Mouse (Mus musculus) midbrain, embryonic 10.5 days (tissue): Measurements from ENCODE around the gene Gart. TPM values are rescaled to one million over a fixed set of nuclear protein-coding genes. Genes with fewer than 3 reads are reported as not detected.
A peak's percentile ranks its signal among the peaks of the same experiment; 100 is the strongest.

Experiments used
- DNase-seq: peaks from one replicate; pipeline ENCODE4 v3.0.0-alpha.2; 2017; ENCODE audit warnings: low spot score
- H3K27ac ChIP-seq: fragments of 300-500 bp; sonication (generic); replicated peaks from 2 replicates; pipeline ENCODE4 v1.5.1; 2016; ENCODE audit warnings: mild to moderate bottlenecking
- H3K27me3 ChIP-seq: fragments of 300-500 bp; sonication (generic); 2 replicates; pipeline ENCODE4 v1.6.1; 2016; ENCODE audit warnings: low read depth, mild to moderate bottlenecking; ENCODE audit not compliant: poor library complexity, severe bottlenecking
- H3K36me3 ChIP-seq: fragments of 300-500 bp; sonication (generic); 2 replicates; pipeline ENCODE4 v1.6.1; 2016; ENCODE audit warnings: mild to moderate bottlenecking, moderate library complexity
- H3K4me1 ChIP-seq: fragments of 300-500 bp; sonication (generic); 2 replicates; pipeline ENCODE4 v1.6.1; 2016
- H3K4me3 ChIP-seq: fragments of 300-500 bp; sonication (generic); 2 replicates; pipeline ENCODE4 v1.5.1; 2016; ENCODE audit warnings: mild to moderate bottlenecking, moderate library complexity
- H3K9me3 ChIP-seq: fragments of 300-500 bp; sonication (generic); replicated peaks from 2 replicates; pipeline ENCODE4 v1.6.1; 2016; ENCODE audit warnings: mild to moderate bottlenecking
- WGBS: fragments of 180-500 bp; shearing (Covaris S2); methylation state at CpG from one replicate; pipeline ENCODE4 v1.1.7; 2016; 5-methylcytosine and 5-hydroxymethylcytosine counted together
- polyA plus RNA-seq: library from polyadenylated mRNA; unstranded; fragments of >200 nt; fragmentation: Nextera tagmentation; extraction: Ambion mirVana; gene quantifications from 2 replicates; pipeline ENCODE4 v1.2.1, GENCODE M21; 2016

Gart gene
- polyA plus RNA-seq = 145 and 162 TPM in 2 replicates

DNA sequence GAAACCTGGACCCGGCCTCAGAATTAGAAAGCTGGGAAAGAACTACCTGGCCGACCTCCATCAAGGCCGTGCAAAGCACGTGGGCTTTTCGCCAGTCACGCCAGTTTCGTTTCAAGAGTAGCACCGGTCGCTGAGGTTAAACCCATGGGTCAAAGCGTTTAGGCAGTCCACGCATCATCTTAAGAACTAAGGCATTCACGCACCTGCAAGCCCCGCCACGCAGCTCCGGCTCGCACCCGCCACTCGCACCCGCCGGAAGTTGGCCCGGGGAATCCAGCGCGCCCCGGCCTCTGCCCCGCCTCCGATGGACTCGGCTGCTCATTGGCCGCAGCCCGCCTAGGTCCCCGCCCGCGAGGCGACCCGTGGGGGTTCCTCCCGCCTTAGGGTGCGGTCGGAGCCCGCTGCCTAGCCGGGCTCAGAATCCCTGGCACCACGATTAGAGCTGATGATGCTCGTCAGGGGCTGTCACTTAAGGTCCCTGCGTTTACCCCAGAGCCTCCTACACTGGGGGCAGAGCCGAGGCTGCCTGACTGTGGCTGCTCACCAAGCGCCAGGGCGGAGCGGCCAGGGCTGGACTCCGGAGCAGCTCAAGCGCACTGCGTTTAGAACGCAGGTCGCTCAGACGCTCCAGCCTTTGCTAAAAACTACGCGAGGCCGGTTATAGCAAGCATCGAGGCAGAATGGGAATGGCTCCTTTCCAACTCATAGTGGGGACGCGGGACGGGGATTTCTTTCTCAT, at the start of gene Gart:
Gene Gart, minus strand, starts transcription at position 272 of the 739 bp plus-strand sequence.
- Histone ChIP-seq H3K27me3 (no peaks in the 10 kb centered on the region), H3K27ac (peak within 1 kb of the TSS; percentile 99), H3K4me3 (peak within 1 kb of the TSS; percentile 86), H3K4me1 (peaks cover 23% of the 10 kb centered on the region), H3K9me3 (no peaks in the 10 kb centered on the region), H3K36me3 (peaks cover 34% of the 10 kb centered on the region)
- WGBS = under 1% methylated on average over 59 of the region's 59 CpGs
- peak; percentile 92 for DNase-seq

DNA sequence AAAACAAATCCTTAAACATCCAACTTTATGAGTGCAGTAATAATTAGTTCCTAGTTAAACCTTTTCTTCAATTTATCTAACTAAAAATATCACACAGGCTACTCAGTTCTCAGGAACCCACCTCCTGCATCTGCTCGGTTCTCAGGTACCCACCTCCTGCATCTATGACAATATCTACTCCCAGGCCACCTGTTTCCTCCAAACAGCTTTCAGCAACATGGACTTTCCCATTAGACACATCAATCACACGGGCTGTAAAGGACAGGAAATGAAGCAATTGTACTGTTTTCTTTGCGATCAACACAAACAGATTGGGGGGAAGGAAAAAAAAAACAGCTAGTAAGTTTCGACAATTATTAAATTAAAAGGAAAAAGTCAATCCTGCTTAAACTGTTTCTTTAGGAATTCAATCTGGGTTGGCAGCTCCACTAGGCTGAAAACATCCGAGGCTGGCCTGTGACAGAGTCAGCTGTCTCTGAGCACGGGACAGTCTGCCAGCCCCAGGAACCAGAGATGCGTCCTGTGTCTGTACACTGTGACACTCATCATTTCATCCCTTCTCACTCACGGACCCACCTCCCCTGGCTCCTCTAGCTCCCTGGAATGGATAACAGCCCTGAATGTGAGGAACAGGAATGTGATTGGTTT, 48.5 kb upstream of the Gart start:
- Histone ChIP-seq H3K27ac (no peak overlapping the region), H3K9me3 (no peaks in the 10 kb centered on the region), H3K27me3 (no peaks in the 10 kb centered on the region), H3K36me3 (peaks cover 45% of the 10 kb centered on the region), H3K4me1 (no peaks in the 10 kb centered on the region; the same call in 1 of the 2 replicates), H3K4me3 (no peak overlapping the region)
- DNase-seq = no peak
- WGBS = 83% methylated on average over 8 of the region's 8 CpGs

DNA sequence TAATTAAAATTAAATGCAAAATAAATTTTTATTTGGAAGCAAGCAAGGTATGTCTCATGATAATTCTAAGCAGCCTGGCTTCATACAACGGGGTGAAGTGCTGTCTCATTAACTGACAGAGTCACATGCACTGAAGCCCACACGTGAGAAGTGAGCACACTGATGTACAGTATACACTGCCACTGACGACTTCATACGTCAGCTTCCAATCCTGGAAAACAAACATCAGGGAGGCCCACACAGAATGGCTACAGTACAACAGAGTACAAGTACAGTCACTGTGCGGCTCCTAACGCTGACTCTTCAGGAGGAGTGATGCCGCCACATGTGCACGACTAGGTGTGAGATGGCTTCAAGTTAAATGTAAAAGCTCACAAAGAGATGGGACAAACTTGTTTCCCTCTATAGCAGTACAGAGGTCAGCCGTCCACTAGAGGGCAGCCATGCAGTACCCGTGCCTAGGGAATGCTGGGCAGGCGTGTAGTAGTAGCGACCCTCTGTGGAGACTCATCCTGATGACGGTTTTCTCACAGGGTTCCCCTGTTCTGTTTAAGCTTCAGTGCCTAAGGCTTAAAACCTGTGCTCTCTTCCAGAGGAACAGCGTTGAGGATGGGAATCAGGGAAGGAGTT, 47.8 kb upstream of the Gart start:
- Histone ChIP-seq H3K4me3 (no peak overlapping the region), H3K27ac (no peak overlapping the region), H3K9me3 (no peaks in the 10 kb centered on the region), H3K4me1 (peaks cover 6% of the 10 kb centered on the region), H3K27me3 (no peaks in the 10 kb centered on the region), H3K36me3 (peaks cover 42% of the 10 kb centered on the region)
- DNase-seq = peak; percentile 79
- WGBS = 35% methylated on average over 14 of the region's 14 CpGs

DNA sequence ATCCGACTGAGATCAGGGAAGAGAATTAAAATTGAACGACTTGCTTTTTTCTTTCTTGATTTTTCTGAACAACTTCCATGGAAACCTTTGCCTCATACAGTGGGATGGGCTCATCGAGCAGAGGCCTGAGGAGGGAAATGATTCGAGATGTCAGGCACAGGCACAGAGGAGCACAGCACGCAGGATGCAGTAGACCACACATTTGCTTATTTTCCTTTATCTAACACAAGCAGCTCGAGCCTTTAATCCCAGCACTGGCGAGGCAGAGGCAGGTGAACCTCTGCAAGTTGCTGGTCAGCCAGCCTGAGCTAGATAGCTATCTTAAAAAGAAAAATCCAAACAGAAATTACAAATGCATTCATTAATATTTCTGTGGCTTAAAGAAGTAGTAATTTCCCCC, 43.0 kb upstream of the Gart start:
- peaks cover 21% of the 10 kb centered on the region for H3K36me3 ChIP-seq
- no peaks in the 10 kb centered on the region for H3K27me3 ChIP-seq
- DNase-seq = no peak
- no peaks in the 10 kb centered on the region for H3K9me3 ChIP-seq
- H3K4me1 ChIP-seq = peaks cover 30% of the 10 kb centered on the region
- no peak overlapping the region for H3K27ac ChIP-seq
- 48% methylated on average over 7 of the region's 7 CpGs for WGBS
- peak overlapping the region; percentile 94 for H3K4me3 ChIP-seq

DNA sequence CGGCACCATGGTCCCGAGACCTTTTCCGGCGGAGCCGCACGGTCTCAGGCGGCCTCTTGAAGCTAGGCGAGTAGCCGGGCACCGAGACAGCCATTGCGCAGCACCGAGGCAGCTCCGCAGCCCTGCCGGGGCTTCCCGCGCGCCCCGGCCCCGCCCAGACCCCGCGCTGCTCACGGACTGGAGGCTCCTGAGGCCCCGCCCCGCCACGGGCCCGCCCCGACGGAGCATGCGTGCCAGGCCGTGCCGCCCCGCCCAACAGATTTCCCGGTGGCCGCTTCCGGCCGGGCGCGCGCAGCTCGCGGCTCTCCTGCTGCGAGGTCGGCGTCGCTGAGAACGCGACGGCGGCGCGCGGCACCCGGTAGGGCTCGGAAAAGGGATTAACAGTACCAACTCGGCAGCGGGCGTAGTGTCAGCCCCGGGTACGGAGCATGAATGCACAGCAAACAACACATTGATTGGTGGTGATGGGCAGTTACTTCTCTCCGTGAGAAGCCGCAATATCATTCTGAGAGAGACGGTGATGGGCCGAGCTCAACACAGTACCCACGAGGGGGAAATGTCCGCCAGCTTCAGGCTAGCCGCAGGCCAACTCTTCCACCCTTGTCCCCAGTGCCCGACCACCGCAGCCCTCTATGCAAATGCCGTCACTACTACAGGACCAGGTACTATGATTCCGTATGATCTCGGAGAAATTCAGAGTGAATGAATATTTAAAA, 42.0 kb upstream of the Gart start, which contains the start of gene Donson:
Gene Donson, minus strand, starts transcription at position 152 of the 716 bp plus-strand sequence.
- Histone ChIP-seq H3K4me3 (peak within 1 kb of the TSS; percentile 94), H3K27ac (peak within 1 kb of the TSS; percentile 94), H3K27me3 (no peaks in the 10 kb centered on the region), H3K36me3 (peaks cover 30% of the 10 kb centered on the region), H3K4me1 (peaks cover 30% of the 10 kb centered on the region), H3K9me3 (no peaks in the 10 kb centered on the region)
- WGBS = under 1% methylated on average over 70 of the region's 71 CpGs
- DNase-seq = peak; percentile 94

DNA sequence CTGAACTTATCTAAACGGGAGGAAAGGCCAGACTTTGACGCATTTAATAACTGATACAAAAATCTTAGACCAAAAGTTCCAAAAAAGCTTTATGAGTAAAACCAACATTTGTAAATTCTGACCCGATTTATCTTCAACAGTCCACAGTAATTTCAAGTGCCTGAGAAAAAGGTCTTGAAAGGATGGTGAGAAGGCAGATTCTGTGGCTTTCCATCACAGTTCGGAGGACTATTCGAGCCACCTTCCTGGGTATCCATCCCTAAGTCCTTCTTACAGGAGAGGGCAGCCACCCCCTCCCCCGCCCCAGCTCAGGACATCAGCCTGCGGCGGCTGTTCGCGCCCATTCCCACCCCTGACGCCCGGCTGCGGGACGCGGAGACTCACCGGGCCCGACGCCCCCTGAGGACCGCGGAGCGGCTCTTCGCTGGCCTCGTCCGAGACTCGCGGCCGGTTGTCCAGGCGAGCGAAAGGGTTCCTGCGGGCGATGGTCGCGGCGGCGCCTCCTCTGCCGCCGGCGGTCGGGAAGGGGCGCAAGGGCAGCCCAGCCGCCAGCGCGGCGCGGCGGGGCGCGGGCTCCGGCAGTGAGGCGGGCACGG, 41.4 kb upstream of the Gart start:
- DNase-seq = no peak
- Histone ChIP-seq H3K27me3 (no peaks in the 10 kb centered on the region), H3K4me1 (peaks cover 30% of the 10 kb centered on the region), H3K36me3 (peaks cover 31% of the 10 kb centered on the region), H3K27ac (peak overlapping the region; percentile 94), H3K4me3 (peak overlapping the region; percentile 94), H3K9me3 (no peaks in the 10 kb centered on the region)
- 1% methylated on average over 50 of the region's 51 CpGs for WGBS

DNA sequence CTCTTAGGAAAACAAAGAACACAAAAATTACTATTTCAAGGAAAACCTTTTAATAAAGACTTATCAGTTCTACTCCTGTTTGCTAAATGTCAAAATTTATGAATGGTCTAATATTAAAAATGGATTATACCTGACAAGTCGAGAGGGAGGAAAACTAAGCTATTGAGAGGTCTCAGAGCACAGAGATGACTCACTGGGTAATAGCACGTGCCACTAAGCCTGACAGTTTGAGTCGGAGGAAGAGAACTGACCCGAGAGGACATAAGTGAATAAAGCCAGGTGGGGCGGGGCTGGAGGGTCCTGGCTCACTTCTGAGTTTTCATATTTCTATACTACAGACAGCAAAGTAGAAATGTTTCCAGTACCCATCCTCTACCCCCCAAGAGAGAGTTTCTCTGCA, 39.6 kb upstream of the Gart start:
- no peak overlapping the region for H3K27ac ChIP-seq
- H3K27me3 ChIP-seq = no peaks in the 10 kb centered on the region
- DNase-seq = no peak
- H3K36me3 ChIP-seq = peaks cover 47% of the 10 kb centered on the region
- H3K4me3 ChIP-seq = no peak overlapping the region
- peaks cover 30% of the 10 kb centered on the region for H3K4me1 ChIP-seq
- H3K9me3 ChIP-seq = no peaks in the 10 kb centered on the region
- WGBS = 90% methylated on average over 5 of the region's 5 CpGs

DNA sequence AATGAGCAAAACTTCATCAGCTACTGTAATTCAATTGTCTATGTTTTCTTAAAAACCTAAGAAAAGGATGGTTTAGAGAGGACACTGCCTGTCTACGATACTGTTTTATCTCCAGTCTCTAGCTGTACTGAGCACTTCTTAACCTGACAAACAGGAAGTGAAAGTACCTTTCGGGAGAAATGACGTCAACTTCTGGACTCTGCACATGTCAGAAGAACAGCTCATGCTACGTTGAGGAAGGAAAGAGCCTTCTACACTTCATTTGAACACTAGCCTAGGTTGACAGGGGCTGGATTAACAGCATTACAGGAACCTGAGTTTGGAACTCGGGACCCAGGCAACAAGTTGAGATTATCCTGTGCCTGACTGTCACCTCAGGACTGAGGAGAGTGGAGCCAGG, 38.8 kb upstream of the Gart start:
- Histone ChIP-seq H3K36me3 (peaks cover 55% of the 10 kb centered on the region), H3K27ac (no peak overlapping the region), H3K27me3 (no peaks in the 10 kb centered on the region), H3K9me3 (no peaks in the 10 kb centered on the region), H3K4me1 (peaks cover 30% of the 10 kb centered on the region), H3K4me3 (no peak overlapping the region)
- 87% methylated on average over 5 of the region's 5 CpGs for WGBS
- DNase-seq = no peak

DNA sequence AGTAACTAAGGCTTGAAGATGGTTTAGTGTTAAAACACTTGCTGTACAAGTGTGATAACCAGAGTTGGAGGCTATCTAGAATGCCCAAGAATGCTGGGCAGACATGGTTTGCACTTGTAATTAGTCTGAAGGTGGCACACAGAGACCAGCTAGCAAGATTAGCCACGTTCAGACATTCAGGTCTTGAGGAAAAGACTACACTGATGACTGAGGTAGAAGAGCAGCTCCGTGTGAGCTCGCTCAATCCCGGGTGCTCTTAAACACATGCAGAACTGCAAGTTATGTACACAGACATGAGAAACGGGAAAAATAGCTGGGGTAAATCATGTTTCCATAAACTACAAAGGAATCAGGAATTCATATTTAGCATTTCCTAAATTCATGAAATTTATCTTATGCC, 33.9 kb upstream of the Gart start:
- WGBS = 87% methylated on average over 5 of the region's 5 CpGs
- DNase-seq = no peak
- H3K9me3 ChIP-seq = no peaks in the 10 kb centered on the region
- H3K4me3 ChIP-seq = no peak overlapping the region
- H3K27me3 ChIP-seq = no peaks in the 10 kb centered on the region
- H3K27ac ChIP-seq = no peak overlapping the region
- H3K4me1 ChIP-seq = no peaks in the 10 kb centered on the region
- H3K36me3 ChIP-seq = peaks cover 97% of the 10 kb centered on the region

DNA sequence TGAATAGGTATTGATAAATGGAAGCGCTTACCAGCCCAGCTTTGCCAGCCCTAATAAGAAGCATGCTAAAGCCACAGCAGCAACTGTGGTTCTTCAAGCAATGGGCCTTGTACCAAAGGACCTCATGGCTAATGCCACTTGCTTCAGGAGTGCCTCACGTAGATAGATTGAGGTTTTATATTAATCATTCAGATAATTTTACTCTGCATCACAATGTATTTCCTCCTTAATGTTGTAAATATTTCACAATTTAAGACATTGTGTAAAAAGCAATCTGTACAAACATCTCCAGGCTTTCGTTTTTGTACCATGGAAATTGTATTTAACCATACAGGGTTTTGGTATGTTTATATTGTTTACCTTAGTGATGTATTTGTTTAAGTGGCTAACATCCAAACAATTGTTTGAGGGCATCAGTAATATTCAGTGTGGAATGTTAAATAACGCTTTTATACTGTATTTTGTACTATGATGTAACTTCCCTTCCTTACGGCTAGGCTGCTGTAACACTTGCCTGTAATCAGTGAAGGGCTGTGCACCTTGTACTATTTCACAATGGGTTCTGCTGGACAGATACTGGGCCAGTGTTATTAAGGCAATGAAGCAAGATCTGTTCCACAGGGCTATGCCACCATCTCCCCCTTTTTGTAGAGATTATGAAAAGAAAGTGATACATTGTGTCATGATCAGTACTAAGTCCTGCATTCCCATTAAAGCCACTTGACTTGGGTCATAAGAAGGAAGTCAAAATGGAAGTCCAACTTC, 31.6 kb upstream of the Gart start:
- no peaks in the 10 kb centered on the region for H3K9me3 ChIP-seq
- no peaks in the 10 kb centered on the region for H3K27me3 ChIP-seq
- no peak overlapping the region for H3K4me3 ChIP-seq
- H3K4me1 ChIP-seq = no peaks in the 10 kb centered on the region
- peaks cover 98% of the 10 kb centered on the region for H3K36me3 ChIP-seq
- no peak overlapping the region for H3K27ac ChIP-seq
- no peak for DNase-seq
- WGBS = 95% methylated on average over 5 of the region's 5 CpGs

DNA sequence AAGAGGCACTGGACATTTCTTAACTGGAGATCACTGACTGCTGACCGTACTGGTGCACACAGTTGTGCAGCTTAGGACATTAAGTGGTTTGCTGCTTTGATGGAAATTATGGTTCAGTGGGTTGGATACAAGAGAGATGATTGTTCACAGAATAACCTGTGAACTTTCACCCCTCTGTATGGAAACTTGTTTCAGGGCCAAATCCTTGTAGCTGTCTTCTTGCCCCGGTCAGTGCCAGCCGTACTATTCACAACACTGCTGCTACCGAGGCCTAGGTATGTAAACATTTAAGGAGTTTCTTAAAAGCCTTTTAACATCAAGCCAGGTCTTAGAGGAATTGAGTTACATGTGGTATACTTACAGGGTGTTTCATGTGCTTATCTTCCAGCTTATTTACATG, 27.7 kb upstream of the Gart start:
- H3K36me3 ChIP-seq = peaks cover 100% of the 10 kb centered on the region
- DNase-seq = no peak
- 91% methylated on average over 4 of the region's 4 CpGs for WGBS

More for the DNA sequence above, 27.7 kb upstream of the Gart start:
- Histone ChIP-seq H3K4me1 (no peaks in the 10 kb centered on the region), H3K9me3 (no peaks in the 10 kb centered on the region), H3K27ac (no peak overlapping the region), H3K27me3 (no peaks in the 10 kb centered on the region), H3K4me3 (no peak overlapping the region)
